Mouse (Mus musculus) gastrocnemius, adult 2 months (tissue): Measurements from ENCODE around the gene Chfr. TPM values are rescaled to one million over a fixed set of nuclear protein-coding genes. Genes with fewer than 3 reads are reported as not detected.

Experiments
- DNase-seq: peaks from one replicate; pipeline ENCODE4 v3.0.0; 2022
- H3K27ac ChIP-seq: fragments of 200-600 bp; 2 replicates; pipeline ENCODE4 v1.8.1; 2022; ENCODE audit warnings: mild to moderate bottlenecking
- H3K4me3 ChIP-seq: fragments of 200-600 bp; 2 replicates; pipeline ENCODE4 v1.8.1; 2022; ENCODE audit warnings: mild to moderate bottlenecking, moderate library complexity
- CTCF ChIP-seq: fragments of 200-600 bp; IDR thresholded peaks from 2 replicates; pipeline ENCODE4 v1.8.1; 2022; ENCODE audit warnings: antibody characterized with exemption, mild to moderate bottlenecking, moderate library complexity
- intact Hi-C: fragments of 180-260 bp; cut with DNase I; formaldehyde crosslinking; loops from one replicate; pipeline ENCODE4 v1.15.1; 2025
- long read RNA-seq, 2 experiments: library from polyadenylated mRNA; stranded (forward); transcript quantifications; one replicate each; pipeline ENCODE4 v2.0.0; 2021
- total RNA-seq, 2 experiments: library from RNA; stranded (reverse); gene quantifications; 2 replicates each; pipeline ENCODE4 v1.2.3; 2021

The Chfr gene
- 10 to 100 TPM; 13.3 to 14.5 TPM for total RNA-seq
- long read RNA-seq, experiment 1, transcript Chfr-202 (18 exons, 3,159 nt): major isoform, 10 of 26 reads
- long read RNA-seq, experiment 1, partial matches to known transcripts: 2 of 26 reads
- long read RNA-seq, experiment 1, other reads (novel, unspliced or antisense): 10 of 26 reads
- long read RNA-seq, experiment 2, transcript Chfr-202 (18 exons, 3,159 nt): major isoform, 5 of 27 reads
- long read RNA-seq, experiment 2, partial matches to known transcripts: 3 of 27 reads
- long read RNA-seq, experiment 2, other reads (novel, unspliced or antisense): 13 of 27 reads

DNA sequence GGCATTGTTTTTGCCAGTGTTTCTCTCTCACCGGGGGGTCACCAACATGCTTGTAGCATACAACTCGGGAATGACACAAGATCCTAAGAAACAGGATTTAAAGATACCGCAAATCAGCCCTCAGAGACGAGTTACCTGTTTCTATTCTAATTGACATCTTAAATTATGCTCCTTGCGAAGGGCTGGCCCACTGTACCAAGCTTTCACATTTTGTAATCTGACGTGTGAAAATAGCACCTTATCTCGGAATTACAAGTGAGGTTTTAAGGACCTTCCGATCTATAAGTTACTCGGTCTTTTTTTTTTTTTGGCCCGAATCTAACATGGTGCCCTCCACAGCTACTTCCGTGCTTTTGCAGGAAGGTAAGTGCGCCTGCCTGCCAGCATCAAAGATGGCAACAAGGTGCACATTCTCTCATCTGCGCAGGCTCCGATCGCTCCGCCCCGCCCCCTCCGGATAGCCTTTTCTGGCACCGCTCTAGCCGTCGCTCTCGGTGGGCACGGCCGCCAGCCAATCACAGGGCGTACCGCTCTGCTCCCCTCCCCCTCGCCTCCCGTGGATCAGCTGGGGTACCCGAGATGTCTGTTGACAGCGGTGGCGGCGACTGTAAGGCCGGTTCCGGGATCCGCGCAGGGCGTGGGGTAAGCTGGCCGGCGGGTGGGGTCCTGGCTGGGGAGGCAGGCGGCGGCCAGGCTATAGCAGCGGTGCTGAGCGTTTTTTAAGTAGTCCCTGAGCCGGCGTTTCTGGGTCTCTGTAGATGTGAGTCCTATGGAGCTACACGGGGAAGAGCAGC is at the start of gene Chfr:
Chfr (plus strand) TSS at position 550 of the 794 bp plus-strand sequence.
- intact Hi-C loops: loop anchor here (2.0 kb wide), 1 partner anchor 25 kb away; the partner anchor contains the start of gene Zfp605
- peak; percentile 13; the same call in 1 of the 2 replicates for TF ChIP-seq CTCF
- peak within 1 kb of the TSS; percentile 89 for H3K4me3 ChIP-seq
- peak within 1 kb of the TSS; percentile 98 for H3K27ac ChIP-seq
- DNase-seq: peak; percentile 99

- H3K27ac ChIP-seq: no peak overlapping the region
- intact Hi-C loops: no loop called here
- no peak for DNase-seq
- H3K4me3 ChIP-seq: no peak overlapping the region
- TF ChIP-seq CTCF: no peak
Observed at GRCm38 (mm10) chr5:110086161-110086866, 49.3 kb upstream of the Chfr start.

DNA sequence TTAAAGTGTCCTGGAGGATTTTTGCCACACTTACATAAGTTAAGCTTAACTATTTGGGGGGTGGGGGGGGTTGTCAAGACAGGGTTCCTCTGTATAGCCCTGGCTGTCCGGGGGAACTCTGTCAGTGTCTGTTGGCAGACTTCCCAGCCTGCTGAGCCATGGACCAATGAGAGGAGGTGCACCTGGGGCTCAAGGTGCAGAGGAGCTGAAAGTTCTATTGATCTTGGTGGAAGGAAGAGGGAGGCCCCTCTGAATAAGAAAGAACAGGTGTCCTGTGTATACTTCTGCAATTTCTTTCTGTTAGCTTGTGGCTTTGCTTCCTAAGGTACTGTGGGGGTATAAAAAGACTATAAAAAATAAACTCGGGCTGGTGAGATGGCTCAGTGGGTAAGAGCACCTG is 44.1 kb upstream of the Chfr start:
- DNase-seq: no peak
- Histone ChIP-seq H3K27ac (no peak overlapping the region), H3K4me3 (no peak overlapping the region)
- intact Hi-C loops: loop anchor here (5.0 kb wide), 1 partner anchor 34 kb away; no protein-coding TSS in a partner anchor
- TF ChIP-seq CTCF: no peak

DNA sequence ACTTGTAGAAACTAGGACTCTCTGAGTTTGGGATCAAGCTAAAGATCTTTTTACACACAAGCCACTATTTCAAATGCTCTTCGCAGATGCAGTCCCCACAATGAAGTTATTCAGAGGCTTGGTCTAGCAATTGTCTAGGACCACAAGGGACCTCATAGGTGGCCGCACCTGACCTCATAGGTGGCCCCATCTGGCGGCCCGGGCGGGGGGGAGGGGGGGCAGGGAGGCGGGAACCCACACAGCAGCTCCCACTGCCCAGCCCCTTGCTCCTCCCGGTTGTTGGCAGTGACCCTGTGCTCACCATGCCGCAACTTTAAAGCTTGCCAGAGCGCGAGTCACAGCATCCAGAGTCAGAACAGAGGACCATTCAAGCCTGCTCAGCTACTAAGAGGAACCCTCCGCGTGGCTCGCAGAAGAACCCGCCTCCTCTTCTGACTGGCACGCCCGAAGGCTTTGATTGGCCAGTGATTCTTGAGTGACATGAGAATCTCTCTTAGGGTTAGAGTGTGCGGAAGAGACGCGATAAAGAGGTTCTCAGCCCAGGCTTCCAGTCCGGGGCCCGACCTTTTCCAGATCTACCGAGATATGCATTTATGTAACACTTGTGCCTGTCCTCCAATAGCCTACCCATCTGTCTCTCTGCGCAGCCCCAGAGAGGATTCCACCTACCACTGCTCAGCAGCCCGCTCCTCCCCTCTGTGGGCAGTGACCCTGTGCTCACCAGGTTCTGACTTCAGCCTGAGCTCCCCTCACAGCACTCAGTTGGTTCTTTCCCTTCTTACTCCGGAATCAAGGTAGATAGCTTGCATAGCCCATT is 41.4 kb upstream of the Chfr start, which contains the start of gene Gm35315:
Gm35315 (minus strand) TSS at position 391 of the 817 bp plus-strand sequence.
- intact Hi-C loops: loop anchor here (5.0 kb wide), 1 partner anchor 37 kb away; no protein-coding TSS in a partner anchor
- Histone ChIP-seq H3K27ac (peak within 1 kb of the TSS; percentile 88), H3K4me3 (peak within 1 kb of the TSS; percentile 70)
- TF ChIP-seq CTCF: no peak
- DNase-seq: peak; percentile 84

GRCm38 (mm10) chr5:110094847-110095213 is 40.8 kb upstream of the Chfr start:
- Histone ChIP-seq H3K27ac (peak overlapping the region; percentile 88), H3K4me3 (peak overlapping the region; percentile 70)
- no peak for TF ChIP-seq CTCF
- no peak for DNase-seq
- intact Hi-C loops: loop anchor here (5.0 kb wide), 1 partner anchor 38 kb away; no protein-coding TSS in a partner anchor

DNA sequence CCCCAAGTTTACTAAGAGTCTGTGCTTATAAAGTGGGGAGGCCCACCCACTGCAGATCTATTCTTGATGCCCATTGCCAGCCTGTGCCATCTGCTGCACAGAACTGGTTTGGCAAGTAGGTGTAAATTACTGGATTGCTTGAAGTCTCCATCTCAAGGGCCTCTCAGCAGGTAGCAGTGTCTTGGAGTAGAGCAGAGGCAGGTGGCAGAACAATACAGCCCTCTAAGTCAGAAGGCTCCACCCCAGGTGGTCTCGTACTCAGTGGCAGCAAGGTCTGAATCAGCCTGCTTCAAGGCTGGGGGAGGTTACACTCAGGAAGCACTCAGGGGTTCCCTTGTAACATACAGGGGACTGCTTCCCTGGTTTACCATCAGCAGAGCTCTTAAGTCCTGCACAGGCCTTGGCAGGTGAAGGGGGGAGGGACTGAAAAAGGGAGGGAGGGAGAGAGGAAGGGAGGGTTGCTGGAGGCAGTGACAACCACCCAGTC is 36.6 kb upstream of the Chfr start:
- no peak for DNase-seq
- no peak for TF ChIP-seq CTCF
- Histone ChIP-seq H3K27ac (no peak overlapping the region), H3K4me3 (no peak overlapping the region)
- intact Hi-C loops: no loop called here

- Histone ChIP-seq H3K4me3 (peak within 1 kb of the TSS; percentile 61), H3K27ac (no peak within 1 kb of the TSS)
- no peak for DNase-seq
- intact Hi-C loops: loop anchor here (10.0 kb wide), 1 partner anchor 545 kb away; the partner anchor contains the start of gene Crlf2
- no peak for TF ChIP-seq CTCF
Observed at GRCm38 (mm10) chr5:110099656-110100580, 35.7 kb upstream of the Chfr start, which contains the start of gene Plcxd1. Gene Plcxd1 (plus strand): TSS chr5:110099969.

DNA sequence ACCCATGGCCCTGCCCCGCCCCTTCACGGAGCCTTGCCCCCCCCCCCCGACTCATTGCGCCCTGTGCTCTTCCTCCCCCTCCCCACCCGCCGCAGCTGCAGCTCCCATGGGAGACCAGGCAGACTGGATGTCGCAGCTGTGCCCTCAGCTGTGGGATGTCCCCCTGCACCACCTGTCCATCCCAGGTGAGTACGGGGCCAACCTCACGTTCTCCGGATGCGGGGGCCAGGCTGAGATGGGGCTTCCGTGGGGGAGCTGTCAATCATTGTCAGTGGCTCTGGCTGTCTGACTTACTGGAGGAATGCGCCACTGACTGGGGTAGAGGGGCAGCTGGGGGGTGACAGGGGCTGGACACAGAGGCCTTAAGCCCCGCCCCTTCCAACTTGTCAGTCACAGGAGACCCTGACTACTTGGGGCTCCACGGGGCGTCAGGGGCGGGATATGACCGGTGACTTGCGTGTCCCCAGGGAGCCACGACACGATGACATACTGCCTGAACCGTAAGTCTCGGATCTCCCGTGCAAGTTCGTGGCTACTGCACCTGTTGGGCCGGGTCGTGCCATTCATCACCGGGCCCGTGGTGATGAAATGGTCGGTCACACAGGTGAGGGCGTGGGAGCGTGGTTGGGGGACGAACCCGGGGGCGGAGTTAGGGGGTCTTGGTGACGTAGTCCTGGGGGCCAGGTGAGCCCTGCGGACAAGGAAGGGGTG is 34.6 kb upstream of the Chfr start:
- Histone ChIP-seq H3K27ac (no peak overlapping the region), H3K4me3 (peak overlapping the region; percentile 61)
- peak; percentile 37 for DNase-seq
- TF ChIP-seq CTCF: no peak
- intact Hi-C loops: loop anchor here (10.0 kb wide), 1 partner anchor 546 kb away; the partner anchor contains the start of gene Crlf2

DNA sequence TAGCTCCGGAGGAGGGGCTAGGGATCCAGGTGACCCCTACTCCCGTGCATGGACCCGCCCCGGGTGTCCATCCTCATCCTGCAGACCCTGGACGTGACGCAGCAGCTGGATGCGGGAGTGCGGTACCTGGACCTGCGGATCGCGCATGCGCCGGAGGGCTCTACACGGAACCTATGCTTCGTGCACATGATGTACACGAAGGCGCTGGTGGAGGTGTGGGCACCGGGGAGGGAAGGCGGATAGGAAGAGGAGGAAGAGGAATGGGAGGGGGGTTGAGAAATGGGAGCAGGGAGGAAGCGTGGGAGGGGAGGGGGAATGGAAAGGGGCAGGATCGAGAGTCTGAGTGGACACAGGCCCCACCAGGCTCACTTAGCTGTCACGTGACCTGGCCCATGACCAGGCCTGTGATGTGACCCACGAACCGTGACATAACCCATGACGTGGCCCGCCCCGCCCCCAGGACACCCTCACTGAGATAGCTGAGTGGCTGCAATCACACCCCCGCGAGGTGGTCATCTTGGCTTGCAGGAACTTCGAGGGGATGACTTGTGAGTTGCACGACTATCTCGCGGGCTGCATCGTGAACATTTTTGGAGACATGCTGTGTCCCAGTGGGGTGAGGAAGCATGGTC is 33.8 kb upstream of the Chfr start:
- TF ChIP-seq CTCF: no peak
- no peak overlapping the region for H3K27ac ChIP-seq
- intact Hi-C loops: loop anchor here (10.0 kb wide), 1 partner anchor 547 kb away; the partner anchor contains the start of gene Crlf2
- H3K4me3 ChIP-seq: peak overlapping the region; percentile 61
- DNase-seq: peak; percentile 39

DNA sequence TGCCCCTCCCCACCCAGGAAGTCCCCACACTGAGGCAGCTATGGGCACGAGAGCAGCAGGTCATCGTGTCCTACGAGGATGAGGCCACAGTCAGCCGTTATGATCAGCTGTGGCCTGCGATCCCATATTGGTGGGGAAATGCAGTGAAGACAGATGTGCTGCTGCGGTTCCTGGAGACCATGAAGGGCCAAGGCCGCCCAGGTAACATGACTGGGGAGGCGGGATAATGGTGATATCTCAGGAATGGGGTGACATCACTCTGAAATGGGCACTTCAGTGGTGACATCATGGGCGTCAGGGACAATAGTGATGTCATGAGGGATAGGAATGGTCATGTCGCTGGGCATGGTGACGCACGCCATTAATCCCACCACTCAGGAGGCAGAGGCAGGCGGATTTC is 33.2 kb upstream of the Chfr start:
- Histone ChIP-seq H3K4me3 (no peak overlapping the region), H3K27ac (no peak overlapping the region)
- no peak for TF ChIP-seq CTCF
- intact Hi-C loops: loop anchor here (10.0 kb wide), 1 partner anchor 548 kb away; the partner anchor contains the start of gene Crlf2
- DNase-seq: no peak
